Comparison of ENCODE assay signal across 8 mouse cellular contexts in the genomic region with DNA sequence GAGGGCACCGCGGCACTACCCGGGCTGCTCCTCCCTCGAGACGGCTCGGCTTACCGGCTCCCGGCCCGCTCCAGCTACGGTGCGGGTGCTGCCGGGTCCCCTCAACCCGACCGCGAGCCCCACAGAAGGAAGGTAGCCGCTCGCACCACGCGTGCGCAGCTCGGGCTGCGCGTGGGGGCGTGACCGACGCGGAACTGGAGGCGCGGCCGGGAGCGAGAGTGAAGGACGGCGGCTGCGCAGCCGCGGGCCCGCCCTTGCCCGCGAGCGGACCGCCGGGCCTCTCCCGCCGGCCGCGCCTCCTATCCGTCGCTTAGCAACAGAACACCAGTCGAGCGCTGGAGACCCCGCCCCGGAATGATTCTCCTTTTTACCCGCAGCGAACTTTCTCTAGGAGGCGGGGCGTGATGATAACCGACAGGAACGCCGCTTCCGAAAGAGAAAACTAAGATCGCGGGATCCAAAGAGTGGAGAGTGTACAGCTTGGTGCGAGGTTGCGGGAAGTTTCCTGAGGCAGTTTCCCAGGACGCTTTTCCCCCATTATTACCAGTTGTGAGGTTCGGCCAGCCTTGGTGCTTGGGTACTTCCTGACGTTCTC. TPM values are rescaled to one million over a fixed set of nuclear protein-coding genes. Genes with fewer than 3 reads are reported as not detected.
DNase-seq lines count a peak whose midpoint lies in the region; ATAC-seq and TF ChIP-seq lines count a peak whose summit lies in the region.

Vps13a (minus strand) TSS at position 144 of the 595 bp plus-strand sequence.

- peak; percentile 82 for ATAC-seq in G1E (ENCODE audit: extremely low read depth, insufficient number of reproducible peaks, low FRiP score, poor library complexity, severe bottlenecking)
- peak; percentile 99 for ATAC-seq in forebrain, postnatal 0 days
- peak; percentile 90 to 94 for ATAC-seq in hematopoietic stem cell, adult 5-6 weeks (replicated peaks in 1 of 2; ENCODE audit: insufficient read depth in 1 of 2, low FRiP score in 2 of 2, low TSS enrichment in 1 of 2, low read depth in 1 of 2, poor library complexity in 2 of 2, severe bottlenecking in 2 of 2)
- ATAC-seq in lung, embryonic 16.5 days (ENCODE audit: low read depth), result peak; percentile 99

- no peaks in the 10 kb centered on the region for H3K9me3 ChIP-seq in G1E (replicated peaks)
- H3K9me3 ChIP-seq in forebrain, postnatal 0 days (ENCODE audit: low read length), result no peaks in the 10 kb centered on the region
- H3K9me3 ChIP-seq in lung, embryonic 16.5 days (ENCODE audit: control insufficient read depth, low read length), result no peaks in the 10 kb centered on the region

- no peak within 1 kb of the TSS for H3K27ac ChIP-seq in forebrain, postnatal 0 days (ENCODE audit: low read depth, low read length)
- H3K27ac ChIP-seq in lung, embryonic 16.5 days (ENCODE audit: low read length), result peak within 1 kb of the TSS; percentile 41

- H3K4me3 ChIP-seq in G1E (ENCODE audit: low read depth, low read length), result peak within 1 kb of the TSS; percentile 89
- H3K4me3 ChIP-seq in forebrain, postnatal 0 days (ENCODE audit: low read depth, low read length), result peak within 1 kb of the TSS; percentile 75
- peak within 1 kb of the TSS; percentile 60 for H3K4me3 ChIP-seq in lung, embryonic 16.5 days (ENCODE audit: low read length)

- WGBS in forebrain, postnatal 0 days, result under 1% methylated on average over 67 of the region's 67 CpGs
- under 1% methylated on average over 67 of the region's 67 CpGs for WGBS in lung, embryonic 16.5 days

- H3K4me1 ChIP-seq in G1E (ENCODE audit: insufficient read depth, low read depth, low read length), result peaks cover 31% of the 10 kb centered on the region
- H3K4me1 ChIP-seq in forebrain, postnatal 0 days (ENCODE audit: insufficient read depth), result no peaks in the 10 kb centered on the region; the same call in 1 of the 2 replicates
- peaks cover 11% of the 10 kb centered on the region for H3K4me1 ChIP-seq in lung, embryonic 16.5 days (replicated peaks; ENCODE audit: control insufficient read depth, insufficient read depth, low read length)

- peak within 1 kb of the TSS; percentile 51 for H3K9ac ChIP-seq in forebrain, postnatal 0 days
- peak within 1 kb of the TSS; percentile 73 for H3K9ac ChIP-seq in lung, embryonic 16.5 days (ENCODE audit: low read length)

- DNase-seq in G1E (ENCODE audit: low spot score), result peak; percentile 80
- peak; percentile 85 to 91 for DNase-seq in cerebellum, adult 18-20 months
- DNase-seq in forebrain, postnatal 0 days, result peak; percentile 92
- peak; percentile 75 for DNase-seq in layer of hippocampus, adult 9-10 months (ENCODE audit: low spot score)
- DNase-seq in ovary, postnatal 10 days (ENCODE audit: low spot score), result peak; percentile 69
- DNase-seq in thymus, postnatal 10 days (ENCODE audit: low spot score in 2 of 2), result peak; percentile 92

- no peak for TF ChIP-seq CTCF in G1E (IDR thresholded peaks at IDR 0.05; ENCODE audit: low read depth, low read length)
- no peak; the same call in 1 of the 2 replicates for TF ChIP-seq CTCF in forebrain, postnatal 0 days (IDR thresholded peaks at IDR 0.05; ENCODE audit: low read depth)

- peaks cover 2% of the 10 kb centered on the region for H3K36me3 ChIP-seq in G1E (replicated peaks)
- no peaks in the 10 kb centered on the region for H3K36me3 ChIP-seq in forebrain, postnatal 0 days (ENCODE audit: insufficient read depth)
- no peaks in the 10 kb centered on the region for H3K36me3 ChIP-seq in lung, embryonic 16.5 days (ENCODE audit: control insufficient read depth, insufficient read depth, low read length)

- H3K27me3 ChIP-seq in G1E (ENCODE audit: insufficient read depth, low read length), result no peaks in the 10 kb centered on the region
- H3K27me3 ChIP-seq in forebrain, postnatal 0 days (ENCODE audit: insufficient read depth, low read length), result 0 out of 2 replicates have a peak, but pooled peaks cover 3% of the 10 kb centered on the region
- no peaks in the 10 kb centered on the region for H3K27me3 ChIP-seq in lung, embryonic 16.5 days (ENCODE audit: control insufficient read depth, insufficient read depth, low read depth, low read length)

- peak within 1 kb of the TSS; percentile 90 for H3K4me2 ChIP-seq in forebrain, postnatal 0 days (ENCODE audit: low read depth)
- H3K4me2 ChIP-seq in lung, embryonic 16.5 days (ENCODE audit: low read depth, low read length), result peak within 1 kb of the TSS; percentile 94

RNA-seq across cellular contexts. Expression of gene Vps13a, which starts in this region (rescaled TPM):
- 116 and 125 TPM in 2 replicates for total RNA-seq in G1E (2014; fragmentation: Nextera tagmentation)
- total RNA-seq in G1E (2017), result 70.7 and 89.9 TPM in 2 replicates
- polyA plus RNA-seq in G1E (2012), result 3.7 and 4.7 TPM in 2 replicates
- total RNA-seq in forebrain, postnatal 0 days (2014; rRNA removed), result 19.2 and 23.5 TPM in 2 replicates
- 3.2 and 5.4 TPM in 2 replicates for polyA plus RNA-seq in forebrain, postnatal 0 days (2015; fragmentation: Nextera tagmentation; extraction: Ambion mirVana)
- total RNA-seq in hematopoietic stem cell, adult 5-6 weeks (2017), result 115 and 123 TPM in 2 replicates
- polyA plus RNA-seq in lung, embryonic 16.5 days (2015; fragmentation: Nextera tagmentation; extraction: Ambion mirVana), result 10.2 and 11.6 TPM in 2 replicates
